Mouse (Mus musculus): ENCODE measurements around the gene Nrxn1. TPM values are rescaled to one million over a fixed set of nuclear protein-coding genes. Genes with fewer than 3 reads are reported as not detected.
A peak's percentile ranks its signal among the peaks of the same experiment; 100 is the strongest.

Gene Nrxn1
- total RNA-seq, 4 experiments from 2014 or later: 1.3 to 3.6 (median 2.6) TPM

- peak; percentile 4 for DNase-seq (ENCODE audit: low spot score)
Observed at GRCm38 (mm10) chr17:90962904-90963531, 129.9 kb downstream of the Nrxn1 start.

- DNase-seq (ENCODE audit: low spot score): no peak
Observed at GRCm38 (mm10) chr17:90955221-90955620, 137.7 kb downstream of the Nrxn1 start.

- no peak for DNase-seq (ENCODE audit: low spot score)
Observed at GRCm38 (mm10) chr17:90934929-90935328, 157.9 kb downstream of the Nrxn1 start.

- no peak for DNase-seq (ENCODE audit: low spot score)
Observed at GRCm38 (mm10) chr17:90913320-90913719, 179.6 kb downstream of the Nrxn1 start.

- no peak for DNase-seq (ENCODE audit: low spot score)
Observed at GRCm38 (mm10) chr17:90912746-90913145, 180.1 kb downstream of the Nrxn1 start.

GRCm38 (mm10) chr17:90912341-90912740 lies 180.5 kb downstream of the Nrxn1 start:
- no peak for DNase-seq (ENCODE audit: low spot score)

GRCm38 (mm10) chr17:90906118-90907093 lies 186.5 kb downstream of the Nrxn1 start:
- DNase-seq (ENCODE audit: low spot score): no peak

- no peak for DNase-seq (ENCODE audit: low spot score)
Observed at GRCm38 (mm10) chr17:90905143-90905542, 187.7 kb downstream of the Nrxn1 start.

- peak; percentile 31 for DNase-seq (ENCODE audit: low spot score)
Observed at GRCm38 (mm10) chr17:90892327-90893259, 200.3 kb downstream of the Nrxn1 start.

GRCm38 (mm10) chr17:90891711-90892110 lies 201.2 kb downstream of the Nrxn1 start:
- no peak for DNase-seq (ENCODE audit: low spot score)

GRCm38 (mm10) chr17:90857225-90857624 lies 235.6 kb downstream of the Nrxn1 start:
- no peak for DNase-seq (ENCODE audit: low spot score)

- no peak for DNase-seq (ENCODE audit: low spot score)
Observed at GRCm38 (mm10) chr17:90843876-90844275, 249.0 kb downstream of the Nrxn1 start.

GRCm38 (mm10) chr17:90843072-90843611 lies 249.7 kb downstream of the Nrxn1 start:
- no peak for DNase-seq (ENCODE audit: low spot score)

GRCm38 (mm10) chr17:90837022-90837414 lies 255.9 kb downstream of the Nrxn1 start:
- DNase-seq (ENCODE audit: low spot score): no peak

GRCm38 (mm10) chr17:90836154-90837021 lies 256.5 kb downstream of the Nrxn1 start:
- DNase-seq (ENCODE audit: low spot score): no peak

- no peak for DNase-seq (ENCODE audit: low spot score)
Observed at GRCm38 (mm10) chr17:90818340-90818739, 274.5 kb downstream of the Nrxn1 start.

- no peak for DNase-seq (ENCODE audit: low spot score)
Observed at GRCm38 (mm10) chr17:90817898-90818297, 275.0 kb downstream of the Nrxn1 start.

- no peak for DNase-seq (ENCODE audit: low spot score)
Observed at GRCm38 (mm10) chr17:90815306-90815705, 277.6 kb downstream of the Nrxn1 start.

- peak; percentile 71 for DNase-seq (ENCODE audit: low spot score)
Observed at GRCm38 (mm10) chr17:90813760-90814159, 279.1 kb downstream of the Nrxn1 start.

GRCm38 (mm10) chr17:90812485-90812884 lies 280.4 kb downstream of the Nrxn1 start:
- no peak for DNase-seq (ENCODE audit: low spot score)
